Mouse (Mus musculus): ENCODE measurements at regions not wholly inside any gene's neighbourhood (a gene's known extent, or its start where the extent isn't known, plus 50 kb on each side); places are given as distances from the start of the nearest gene placed in this dataset.

DNA sequence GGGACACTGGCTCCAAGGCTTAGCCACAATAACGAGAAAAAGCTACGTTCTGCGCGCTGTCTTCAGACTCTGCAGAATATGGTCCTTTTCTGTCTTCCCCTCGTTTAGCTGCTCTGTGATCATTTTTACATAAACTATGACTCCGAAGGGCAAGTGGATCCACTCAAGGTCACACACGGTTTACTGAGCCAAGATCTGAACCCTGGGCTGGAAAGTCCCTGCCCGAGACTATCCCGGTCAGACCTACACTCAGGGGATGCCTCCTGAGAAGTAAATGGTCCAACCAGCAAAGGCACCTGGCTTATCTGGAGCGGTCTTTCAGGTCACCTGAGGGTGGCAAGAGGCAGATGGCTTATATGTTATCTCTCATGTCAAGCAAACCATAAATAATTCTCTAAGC lies 204.1 kb downstream of the Atp23 start:
- H3K79me2 ChIP-seq (ENCODE audit: inconsistent target), result no peaks in the 10 kb centered on the region
- no peak overlapping the region for H3K27ac ChIP-seq
- WGBS (ENCODE audit: missing documents), result 90% methylated on average over 10 of the region's 10 CpGs
- H3K36me3 ChIP-seq (ENCODE audit: inconsistent target), result no peaks in the 10 kb centered on the region
- H3K4me3 ChIP-seq (ENCODE audit: inconsistent target), result no peak overlapping the region

DNA sequence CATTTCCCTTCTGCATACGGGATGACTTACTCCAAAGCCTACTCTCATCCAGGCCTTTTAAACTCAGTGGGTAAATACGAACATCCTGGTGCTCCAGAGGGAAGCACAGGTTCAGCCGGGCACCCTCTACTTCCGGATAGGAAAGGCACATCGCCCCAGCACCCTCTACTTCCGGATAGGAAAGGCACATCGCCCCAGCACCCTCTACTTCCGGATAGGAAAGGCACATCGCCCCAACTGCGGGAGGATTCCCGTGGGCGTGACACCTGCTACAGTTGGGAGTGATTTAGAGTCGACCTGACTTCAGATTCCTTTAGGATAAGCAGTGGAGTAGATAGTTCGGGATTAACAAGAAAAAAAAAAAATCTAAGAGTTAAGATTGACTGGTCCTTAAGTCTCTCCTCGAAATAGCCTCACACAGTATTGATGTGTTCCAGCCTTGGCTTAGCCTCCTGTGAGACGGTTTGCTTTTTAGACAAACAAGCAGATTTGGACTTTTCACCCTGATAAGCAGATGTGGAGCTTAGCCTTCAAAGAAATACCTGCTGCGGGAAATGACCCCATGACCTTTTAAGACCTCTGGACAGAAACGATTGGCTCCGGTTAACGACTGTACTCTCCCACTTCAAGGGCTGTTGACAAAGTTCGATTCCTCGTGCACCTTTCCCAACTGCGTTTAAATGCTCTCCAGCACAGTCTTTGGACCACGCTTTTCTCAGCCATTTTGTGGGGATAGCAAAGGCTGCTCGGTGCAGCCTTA lies 210.1 kb downstream of the Atp23 start:
- WGBS (ENCODE audit: missing documents), result 79% methylated on average over 25 of the region's 25 CpGs
- no peak overlapping the region for H3K27ac ChIP-seq
- no peaks in the 10 kb centered on the region for H3K79me2 ChIP-seq (ENCODE audit: inconsistent target)
- H3K4me3 ChIP-seq (ENCODE audit: inconsistent target), result no peak overlapping the region
- no peaks in the 10 kb centered on the region for H3K36me3 ChIP-seq (ENCODE audit: inconsistent target)

DNA sequence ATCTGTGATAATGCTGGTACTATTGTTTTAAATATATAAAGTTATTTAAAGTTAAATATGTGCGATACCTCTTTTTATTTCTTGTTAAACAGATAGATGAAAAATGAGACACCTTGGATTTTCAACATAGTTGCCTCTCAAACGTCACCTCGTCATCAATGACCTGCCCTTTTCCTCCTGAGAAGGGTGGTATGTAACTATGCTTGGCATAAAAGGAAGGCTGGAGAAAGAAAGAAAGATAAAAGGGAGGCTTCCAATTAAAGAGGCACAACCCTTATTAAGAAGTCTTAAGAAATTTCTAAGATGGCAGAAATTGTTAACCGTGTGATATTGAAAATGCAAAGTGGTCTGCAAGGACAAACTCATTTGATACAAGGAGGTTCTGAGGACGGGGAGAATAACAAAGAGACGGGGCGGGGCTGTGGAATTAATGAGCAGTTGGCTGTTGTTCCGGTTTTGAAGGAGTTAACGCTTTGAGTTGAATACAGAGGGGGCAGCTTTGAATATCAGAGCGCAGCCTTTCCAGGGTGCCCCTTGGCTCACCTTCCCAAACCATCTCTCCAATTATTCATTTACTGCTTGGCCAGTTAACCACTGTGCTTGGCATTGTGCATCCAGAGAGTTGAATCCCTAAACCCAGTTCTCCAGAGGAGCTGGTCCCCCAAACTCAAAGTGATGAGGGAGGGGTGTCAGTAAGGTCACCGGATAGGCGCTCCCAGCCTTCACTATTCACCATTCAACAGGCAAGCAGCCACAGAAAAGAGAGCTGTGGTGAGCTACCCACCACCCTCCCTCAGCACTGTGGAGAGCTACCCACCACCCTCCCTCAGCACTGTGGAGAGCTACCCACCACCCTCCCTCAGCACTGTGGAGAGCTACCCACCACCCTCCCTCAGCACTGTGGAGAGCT lies 220.6 kb downstream of the Atp23 start:
- Histone ChIP-seq H3K27ac (no peak overlapping the region), H3K36me3 (ENCODE audit: inconsistent target) (no peaks in the 10 kb centered on the region), H3K4me3 (ENCODE audit: inconsistent target) (no peak overlapping the region), H3K79me2 (ENCODE audit: inconsistent target) (no peaks in the 10 kb centered on the region)
- WGBS (ENCODE audit: missing documents), result 17% methylated on average over 12 of the region's 12 CpGs

DNA sequence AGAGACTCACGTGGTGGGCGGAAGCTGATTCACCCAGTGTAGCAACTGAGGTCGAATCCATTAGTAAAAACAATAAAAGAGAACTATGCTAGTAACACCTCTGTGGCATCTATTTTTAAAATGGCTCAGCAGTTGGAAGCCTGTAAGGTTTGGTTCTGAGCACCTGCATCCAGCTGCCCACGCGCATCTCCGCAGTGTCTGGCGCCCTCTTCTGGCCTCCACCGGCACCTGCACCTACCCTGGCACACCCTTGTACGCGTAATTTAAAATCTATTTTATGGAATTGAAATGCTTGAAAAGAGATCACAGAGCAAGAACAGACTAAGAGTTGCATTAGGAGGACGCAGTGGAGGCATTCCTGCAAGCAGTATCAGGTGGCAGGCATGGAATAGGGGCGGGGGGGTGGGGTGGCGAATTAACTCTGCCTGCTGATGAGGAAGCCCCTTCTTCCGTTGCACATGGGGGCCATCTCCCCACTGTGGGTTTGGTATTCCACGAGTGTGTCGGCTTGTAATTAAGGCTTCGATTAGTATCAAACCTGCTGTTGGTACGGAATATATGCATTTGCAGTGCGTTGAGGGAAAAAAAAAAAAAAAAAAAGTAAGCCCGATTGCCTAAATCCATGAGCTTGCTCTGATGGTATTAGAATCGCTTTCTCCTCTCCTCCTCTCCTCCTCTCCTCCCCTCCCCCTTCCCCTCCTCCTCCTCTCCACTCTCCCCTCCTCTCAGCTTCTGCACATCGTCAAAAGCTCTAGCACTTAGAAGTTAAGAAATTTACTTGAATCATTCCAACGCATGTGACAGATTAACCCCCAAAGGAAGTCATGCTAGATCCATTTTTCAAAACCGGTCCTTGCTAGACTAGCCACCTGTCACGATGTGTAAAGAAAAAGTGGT lies 221.7 kb downstream of the Atp23 start:
- H3K4me3 ChIP-seq (ENCODE audit: inconsistent target), result no peak overlapping the region
- WGBS (ENCODE audit: missing documents), result 33% methylated on average over 25 of the region's 25 CpGs
- no peaks in the 10 kb centered on the region for H3K36me3 ChIP-seq (ENCODE audit: inconsistent target)
- H3K27ac ChIP-seq, result no peak overlapping the region
- H3K79me2 ChIP-seq (ENCODE audit: inconsistent target), result no peaks in the 10 kb centered on the region

DNA sequence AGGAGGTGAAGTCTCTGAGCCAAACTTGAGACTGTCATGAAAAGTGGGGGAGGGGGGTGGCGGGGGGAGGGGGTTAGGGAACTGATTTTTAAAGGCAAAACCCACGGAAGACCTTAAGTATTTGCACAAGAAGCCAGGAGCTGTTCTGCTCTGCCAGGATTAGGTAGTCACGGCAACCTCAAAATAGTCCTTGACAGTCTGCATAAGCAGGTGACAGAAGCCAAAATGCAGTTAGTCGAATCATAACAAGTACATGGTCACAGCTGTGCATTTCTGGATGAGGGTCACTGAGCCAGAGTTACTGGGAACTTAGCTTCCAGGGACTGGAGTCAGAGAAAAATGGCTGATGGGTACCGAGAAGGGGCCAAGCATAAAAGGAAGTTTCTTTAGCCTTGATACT lies 227.7 kb downstream of the Atp23 start:
- Histone ChIP-seq H3K27ac (no peak overlapping the region), H3K4me3 (ENCODE audit: inconsistent target) (no peak overlapping the region), H3K79me2 (ENCODE audit: inconsistent target) (no peaks in the 10 kb centered on the region), H3K36me3 (ENCODE audit: inconsistent target) (no peaks in the 10 kb centered on the region)
- WGBS (ENCODE audit: missing documents), result 70% methylated on average over 5 of the region's 5 CpGs

DNA sequence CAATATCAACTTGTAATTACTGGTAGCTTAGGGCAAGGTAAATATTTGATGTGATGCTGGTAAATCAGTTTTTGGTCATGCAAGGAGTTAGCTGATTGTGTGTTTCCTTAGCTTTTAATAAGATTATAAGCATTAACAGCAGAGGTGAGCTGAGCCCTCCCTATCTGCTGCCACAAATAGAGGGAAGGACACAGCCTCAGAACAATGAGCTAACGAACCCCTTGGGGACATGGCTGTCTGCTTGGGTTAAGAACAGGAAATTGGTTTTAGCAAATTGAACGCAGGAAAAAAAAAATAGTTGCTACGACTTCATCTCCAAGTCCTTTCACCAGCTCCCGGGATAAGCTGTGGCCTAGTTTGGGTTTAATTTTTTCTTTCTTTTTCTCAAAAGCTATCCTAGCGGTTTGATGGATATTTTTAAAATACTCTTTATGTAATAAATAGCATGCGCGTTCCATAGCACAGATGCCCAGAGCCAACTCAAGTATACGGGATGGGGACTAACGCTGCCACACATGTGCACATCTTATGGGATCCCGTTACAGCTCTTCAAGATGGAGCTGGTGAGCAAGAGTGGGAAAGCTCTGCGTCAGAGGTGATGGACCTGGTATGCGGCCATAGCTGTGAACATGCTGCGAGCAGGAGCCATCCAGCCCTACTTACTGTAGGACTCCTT lies 236.6 kb downstream of the Atp23 start:
- Histone ChIP-seq H3K79me2 (ENCODE audit: inconsistent target) (no peaks in the 10 kb centered on the region), H3K4me3 (ENCODE audit: inconsistent target) (no peak overlapping the region), H3K36me3 (ENCODE audit: inconsistent target) (no peaks in the 10 kb centered on the region), H3K27ac (no peak overlapping the region)
- 88% methylated on average over 13 of the region's 13 CpGs for WGBS (ENCODE audit: missing documents)

DNA sequence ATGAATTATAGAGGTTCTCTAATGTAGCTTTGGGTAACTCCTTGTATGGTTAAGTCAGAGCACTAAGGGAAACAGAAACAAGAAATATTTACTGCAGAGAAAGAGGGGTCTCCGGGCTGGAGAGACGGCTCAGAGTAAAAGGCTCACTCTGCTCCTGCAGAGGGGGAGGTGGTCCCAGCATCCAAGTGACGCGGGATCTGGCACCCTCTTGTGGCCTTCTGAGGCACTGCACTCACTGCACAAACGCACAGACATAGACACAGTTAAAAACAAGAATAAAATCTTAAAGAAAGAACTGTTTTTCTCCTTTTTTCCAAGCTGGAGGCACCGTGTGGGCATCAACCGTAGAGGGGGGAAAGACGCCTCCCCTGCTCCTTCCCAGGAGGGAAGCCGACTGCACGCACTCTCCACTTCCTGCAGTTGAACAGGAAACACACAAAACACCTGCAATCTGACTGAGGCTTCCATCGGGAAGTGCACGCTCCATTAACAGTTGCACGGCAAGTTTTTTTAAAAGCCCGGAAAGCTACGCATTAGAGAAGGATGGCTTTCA lies 237.6 kb downstream of the Atp23 start:
- 80% methylated on average over 15 of the region's 15 CpGs for WGBS (ENCODE audit: missing documents)
- H3K36me3 ChIP-seq (ENCODE audit: inconsistent target), result no peaks in the 10 kb centered on the region
- H3K79me2 ChIP-seq (ENCODE audit: inconsistent target), result no peaks in the 10 kb centered on the region
- H3K27ac ChIP-seq, result no peak overlapping the region
- no peak overlapping the region for H3K4me3 ChIP-seq (ENCODE audit: inconsistent target)

DNA sequence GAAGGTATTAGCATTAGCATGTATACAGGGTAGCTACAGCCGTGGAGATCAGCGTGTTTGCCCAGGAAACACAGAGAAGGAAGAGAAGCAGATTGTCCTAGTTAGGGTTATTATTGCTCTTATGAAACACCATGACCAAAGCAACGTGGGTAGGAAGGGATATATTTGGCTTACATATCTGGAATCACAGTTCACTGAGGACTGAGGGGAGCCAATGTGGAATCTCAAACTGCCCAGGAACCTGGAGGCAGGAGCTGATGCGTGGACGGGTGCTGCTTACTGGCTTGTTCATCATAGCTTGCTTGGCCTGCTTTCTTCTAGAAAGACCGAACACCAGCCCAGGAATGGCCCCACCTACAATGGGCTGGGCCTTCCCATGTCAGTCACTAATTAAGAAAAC lies 238.4 kb downstream of the Atp23 start:
- WGBS (ENCODE audit: missing documents), result 92% methylated on average over 6 of the region's 6 CpGs

DNA sequence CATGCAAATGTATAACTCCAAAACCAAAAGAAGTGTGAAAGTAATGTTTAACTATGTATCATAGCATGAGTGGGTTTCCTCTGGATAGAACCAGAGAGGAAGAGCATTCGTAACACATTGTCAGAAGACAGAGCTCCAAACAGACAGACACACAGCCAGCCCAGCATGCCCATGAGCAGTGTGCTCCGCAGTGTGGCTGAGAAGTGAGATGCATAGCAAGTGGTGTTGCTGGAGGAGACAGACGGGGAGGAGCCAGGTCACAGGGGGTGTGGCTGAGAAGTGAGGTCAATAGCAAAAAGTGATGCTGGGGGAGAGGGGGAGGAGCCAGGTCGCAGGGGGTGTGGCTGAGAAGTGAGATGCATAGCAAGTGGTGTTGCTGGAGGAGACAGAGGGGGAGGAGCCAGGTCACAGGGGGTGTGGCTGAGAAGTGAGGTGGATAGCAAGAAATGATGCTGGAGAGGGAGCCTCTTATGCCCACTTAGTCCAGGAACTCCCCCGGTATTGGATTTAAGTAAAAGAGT lies 240.0 kb downstream of the Atp23 start:
- Histone ChIP-seq H3K4me3 (ENCODE audit: inconsistent target) (no peak overlapping the region), H3K79me2 (ENCODE audit: inconsistent target) (no peaks in the 10 kb centered on the region), H3K27ac (no peak overlapping the region), H3K36me3 (ENCODE audit: inconsistent target) (no peaks in the 10 kb centered on the region)
- WGBS (ENCODE audit: missing documents), result 63% methylated on average over 5 of the region's 5 CpGs

More for the DNA sequence above, 238.4 kb downstream of the Atp23 start:
- Histone ChIP-seq H3K27ac (no peak overlapping the region), H3K79me2 (ENCODE audit: inconsistent target) (no peaks in the 10 kb centered on the region), H3K36me3 (ENCODE audit: inconsistent target) (no peaks in the 10 kb centered on the region), H3K4me3 (ENCODE audit: inconsistent target) (no peak overlapping the region)

DNA sequence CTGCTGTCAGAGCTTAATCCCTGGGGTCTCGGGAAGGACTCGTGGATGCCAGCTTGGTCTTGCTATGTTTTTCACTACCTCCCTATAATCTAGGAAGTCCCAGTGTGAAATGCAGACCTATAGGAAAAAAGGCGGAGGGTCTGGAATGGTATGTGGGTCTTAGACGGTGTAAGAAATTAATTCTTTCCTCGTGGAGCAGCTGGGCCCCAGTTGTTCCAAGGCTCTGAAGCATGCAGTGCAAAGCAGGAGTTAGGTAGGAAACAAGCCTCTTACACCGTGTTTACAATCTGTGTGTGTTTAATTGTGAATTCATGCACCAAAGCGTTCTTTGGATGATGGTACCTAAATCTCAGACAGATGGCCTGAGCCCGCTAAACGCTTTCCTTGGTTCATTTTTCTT lies 241.1 kb downstream of the Atp23 start:
- H3K79me2 ChIP-seq (ENCODE audit: inconsistent target), result no peaks in the 10 kb centered on the region
- H3K27ac ChIP-seq, result no peak overlapping the region
- WGBS (ENCODE audit: missing documents), result 92% methylated on average over 9 of the region's 9 CpGs
- H3K4me3 ChIP-seq (ENCODE audit: inconsistent target), result no peak overlapping the region
- H3K36me3 ChIP-seq (ENCODE audit: inconsistent target), result no peaks in the 10 kb centered on the region

DNA sequence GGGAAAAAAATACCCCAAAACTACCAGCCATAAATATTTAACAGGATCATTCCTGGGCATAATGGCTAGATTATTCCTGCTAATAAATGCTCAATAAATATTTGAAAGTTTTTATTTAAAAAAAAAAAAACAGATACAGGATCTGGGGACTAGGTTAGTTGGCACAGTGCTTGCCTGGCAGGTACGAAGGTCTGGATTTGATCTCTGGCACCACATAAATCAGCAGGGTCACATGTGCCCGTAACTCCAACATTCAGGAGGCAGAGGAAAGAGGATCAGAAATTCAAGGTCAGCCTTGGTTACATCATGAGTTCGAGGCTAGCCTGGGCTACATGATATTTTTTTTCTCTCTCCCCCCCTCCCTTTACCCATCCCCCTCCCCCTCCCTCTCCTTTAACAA lies 248.5 kb downstream of the Atp23 start:
- H3K27ac ChIP-seq, result no peak overlapping the region
- no peaks in the 10 kb centered on the region for H3K36me3 ChIP-seq (ENCODE audit: inconsistent target)
- H3K79me2 ChIP-seq (ENCODE audit: inconsistent target), result no peaks in the 10 kb centered on the region
- WGBS (ENCODE audit: missing documents), result 87% methylated on average over 3 of the region's 3 CpGs
- H3K4me3 ChIP-seq (ENCODE audit: inconsistent target), result no peak overlapping the region

DNA sequence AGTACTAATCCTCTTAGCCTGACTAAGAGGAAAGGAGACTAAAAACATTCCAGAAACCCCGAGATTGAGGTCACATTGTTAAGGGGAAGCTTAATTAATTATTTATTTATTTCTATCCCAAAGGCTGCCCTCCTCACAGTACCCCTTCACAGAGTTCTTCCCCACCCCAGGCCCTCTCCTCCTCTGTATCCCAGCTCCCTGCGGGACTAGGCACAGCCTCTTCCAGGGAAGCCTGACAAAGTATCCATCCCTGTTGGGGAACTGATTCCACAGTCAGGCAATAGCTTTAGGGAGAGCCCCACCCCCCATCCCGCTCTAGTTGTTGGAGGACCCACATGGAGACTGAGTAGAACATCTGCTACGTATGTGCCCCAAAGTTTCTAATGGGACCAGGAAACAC lies 254.6 kb downstream of the Atp23 start:
- no peak overlapping the region for H3K4me3 ChIP-seq (ENCODE audit: inconsistent target)
- no peaks in the 10 kb centered on the region for H3K79me2 ChIP-seq (ENCODE audit: inconsistent target)
- H3K27ac ChIP-seq, result no peak overlapping the region
- H3K36me3 ChIP-seq (ENCODE audit: inconsistent target), result no peaks in the 10 kb centered on the region
- 55% methylated on average over 4 of the region's 4 CpGs for WGBS (ENCODE audit: missing documents)

DNA sequence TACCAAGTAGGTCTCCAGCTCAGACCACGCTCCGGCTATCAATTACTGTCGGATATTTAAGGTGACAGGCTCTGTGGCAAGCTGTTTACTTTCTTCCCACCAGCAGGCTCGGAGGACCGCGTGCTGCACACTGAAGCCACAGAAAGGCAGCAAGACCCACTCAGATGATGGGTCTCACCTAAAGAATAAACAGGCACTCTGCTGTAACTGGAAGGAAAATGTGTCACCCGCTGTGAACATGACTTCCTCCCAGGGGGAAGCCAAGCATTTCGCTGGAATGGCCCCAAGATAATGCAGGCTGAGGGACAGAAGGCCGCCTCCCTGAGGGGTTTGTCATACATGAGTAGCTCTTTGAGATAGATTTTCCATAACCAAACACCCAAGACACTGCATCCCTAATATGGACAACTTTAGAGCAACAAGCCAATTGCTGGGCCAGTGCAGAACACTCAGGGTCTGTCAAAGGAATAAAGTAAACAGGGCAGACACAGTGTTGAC lies 259.3 kb downstream of the Atp23 start:
- H3K27ac ChIP-seq, result no peak overlapping the region
- no peaks in the 10 kb centered on the region for H3K36me3 ChIP-seq (ENCODE audit: inconsistent target)
- H3K79me2 ChIP-seq (ENCODE audit: inconsistent target), result no peaks in the 10 kb centered on the region
- WGBS (ENCODE audit: missing documents), result 49% methylated on average over 9 of the region's 9 CpGs
- H3K4me3 ChIP-seq (ENCODE audit: inconsistent target), result no peak overlapping the region

Measured in macrophage (primary cell).